Mouse (Mus musculus): Measurements from ENCODE around the gene Col6a3. TPM values are rescaled to one million over a fixed set of nuclear protein-coding genes. Genes with fewer than 3 reads are reported as not detected.

Gene Col6a3
- polyA plus RNA-seq, 1 experiment from 2014 or later, result 6.9 TPM

DNA sequence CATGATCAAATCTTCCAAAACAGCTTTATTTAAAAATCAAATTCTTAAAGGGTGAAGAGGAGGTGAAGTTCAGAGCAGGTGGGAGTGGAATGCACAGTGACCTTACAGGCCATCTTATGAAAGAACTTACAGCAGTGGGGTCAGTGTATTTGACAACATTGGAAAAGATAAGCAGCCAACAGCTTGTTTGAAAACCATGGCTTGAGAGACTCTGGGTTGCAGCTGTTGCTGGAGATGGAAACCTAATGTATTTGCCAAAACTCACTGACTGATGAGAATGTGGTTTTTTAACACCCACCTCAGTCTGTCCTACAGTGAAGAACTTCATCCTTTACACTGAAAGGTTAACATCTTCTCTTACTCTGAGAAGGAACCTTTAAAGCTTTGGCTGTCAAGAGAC lies 120.4 kb downstream of the Col6a3 start:
- no peak for ATAC-seq (ENCODE audit: low FRiP score, low TSS enrichment)
- no peak overlapping the region for H3K9ac ChIP-seq (replicated peaks; ENCODE audit: low read length)
- H3K4me2 ChIP-seq (ENCODE audit: low read length), result no peak overlapping the region
- no peaks in the 10 kb centered on the region for H3K36me3 ChIP-seq (ENCODE audit: control insufficient read depth, insufficient read depth, low read length)
- no peaks in the 10 kb centered on the region for H3K9me3 ChIP-seq (ENCODE audit: control insufficient read depth, low read length)
- H3K4me1 ChIP-seq (ENCODE audit: control insufficient read depth, insufficient read depth, low read length), result no peaks in the 10 kb centered on the region
- no peak overlapping the region for H3K27ac ChIP-seq (replicated peaks; ENCODE audit: low read depth, low read length)
- no peaks in the 10 kb centered on the region for H3K27me3 ChIP-seq (ENCODE audit: control insufficient read depth, insufficient read depth, low read length)
- H3K4me3 ChIP-seq (replicated peaks; ENCODE audit: low read depth, low read length), result no peak overlapping the region
- DNase-seq, result no peak

DNA sequence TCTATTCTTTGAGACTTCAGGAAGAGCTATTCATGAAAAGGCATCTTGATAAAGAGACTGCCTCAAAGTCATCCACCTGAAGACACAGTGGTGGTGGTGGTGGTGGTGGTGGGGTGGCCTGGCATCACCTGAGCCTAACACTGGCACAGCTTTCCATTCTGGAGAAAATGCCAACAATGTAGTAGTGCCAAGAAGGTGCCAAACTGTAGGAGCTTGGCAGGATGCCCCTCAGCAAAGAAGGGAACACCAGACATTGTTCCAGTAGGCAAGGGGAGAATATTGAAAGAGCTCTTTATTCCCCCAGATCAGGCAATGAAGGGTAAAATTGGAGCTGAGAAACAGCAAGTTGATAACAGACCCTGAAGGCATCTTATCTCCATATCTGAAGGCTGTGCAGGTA lies 121.8 kb downstream of the Col6a3 start:
- DNase-seq (no peak), ATAC-seq (ENCODE audit: low FRiP score, low TSS enrichment) (no peak)
- H3K27ac ChIP-seq (replicated peaks; ENCODE audit: low read depth, low read length), result no peak overlapping the region

DNA sequence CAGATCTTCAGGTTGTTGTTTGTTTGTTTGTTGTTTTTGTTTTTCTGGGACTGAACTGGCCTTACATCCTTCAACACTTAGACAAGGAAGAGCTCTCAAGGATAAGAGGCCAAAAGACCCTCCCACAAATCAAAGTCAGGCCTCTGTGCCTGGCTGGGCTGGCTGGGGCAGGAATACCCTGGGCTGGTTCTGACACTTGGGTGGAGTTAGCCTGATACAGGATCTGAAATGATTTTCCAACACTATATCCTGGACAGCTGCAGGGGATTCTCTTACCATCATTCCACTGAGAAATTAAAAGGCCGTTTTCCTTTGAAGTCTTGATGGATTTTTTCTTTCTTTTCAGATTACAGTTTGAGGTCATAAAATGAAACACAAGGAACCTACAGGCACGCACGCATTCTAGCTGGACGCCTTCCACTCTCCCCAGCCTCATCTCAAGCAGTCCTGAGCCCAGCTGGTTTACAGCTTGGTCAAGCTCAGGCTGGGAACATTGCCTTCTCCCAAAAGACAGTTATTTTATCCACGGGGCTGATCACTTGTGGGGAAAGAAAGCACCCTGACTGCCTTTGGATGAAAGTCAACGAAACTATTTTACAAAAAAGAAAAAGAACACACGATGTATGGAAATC lies 123.0 kb downstream of the Col6a3 start:
- Histone ChIP-seq H3K4me1 (ENCODE audit: control insufficient read depth, insufficient read depth, low read length) (no peaks in the 10 kb centered on the region), H3K27ac (replicated peaks; ENCODE audit: low read depth, low read length) (no peak overlapping the region), H3K36me3 (ENCODE audit: control insufficient read depth, insufficient read depth, low read length) (no peaks in the 10 kb centered on the region), H3K27me3 (ENCODE audit: control insufficient read depth, insufficient read depth, low read length) (no peaks in the 10 kb centered on the region), H3K9ac (replicated peaks; ENCODE audit: low read length) (no peak overlapping the region), H3K9me3 (ENCODE audit: control insufficient read depth, low read length) (no peaks in the 10 kb centered on the region), H3K4me3 (replicated peaks; ENCODE audit: low read depth, low read length) (no peak overlapping the region), H3K4me2 (ENCODE audit: low read length) (no peak overlapping the region)
- ATAC-seq (ENCODE audit: low FRiP score, low TSS enrichment) (no peak), DNase-seq (no peak)
- 75% methylated on average over 7 of the region's 7 CpGs for WGBS

More for the DNA sequence above, 121.8 kb downstream of the Col6a3 start:
- Histone ChIP-seq H3K4me1 (ENCODE audit: control insufficient read depth, insufficient read depth, low read length) (no peaks in the 10 kb centered on the region), H3K9me3 (ENCODE audit: control insufficient read depth, low read length) (no peaks in the 10 kb centered on the region), H3K4me3 (replicated peaks; ENCODE audit: low read depth, low read length) (no peak overlapping the region), H3K36me3 (ENCODE audit: control insufficient read depth, insufficient read depth, low read length) (no peaks in the 10 kb centered on the region), H3K9ac (replicated peaks; ENCODE audit: low read length) (no peak overlapping the region), H3K4me2 (ENCODE audit: low read length) (no peak overlapping the region), H3K27me3 (ENCODE audit: control insufficient read depth, insufficient read depth, low read length) (no peaks in the 10 kb centered on the region)

DNA sequence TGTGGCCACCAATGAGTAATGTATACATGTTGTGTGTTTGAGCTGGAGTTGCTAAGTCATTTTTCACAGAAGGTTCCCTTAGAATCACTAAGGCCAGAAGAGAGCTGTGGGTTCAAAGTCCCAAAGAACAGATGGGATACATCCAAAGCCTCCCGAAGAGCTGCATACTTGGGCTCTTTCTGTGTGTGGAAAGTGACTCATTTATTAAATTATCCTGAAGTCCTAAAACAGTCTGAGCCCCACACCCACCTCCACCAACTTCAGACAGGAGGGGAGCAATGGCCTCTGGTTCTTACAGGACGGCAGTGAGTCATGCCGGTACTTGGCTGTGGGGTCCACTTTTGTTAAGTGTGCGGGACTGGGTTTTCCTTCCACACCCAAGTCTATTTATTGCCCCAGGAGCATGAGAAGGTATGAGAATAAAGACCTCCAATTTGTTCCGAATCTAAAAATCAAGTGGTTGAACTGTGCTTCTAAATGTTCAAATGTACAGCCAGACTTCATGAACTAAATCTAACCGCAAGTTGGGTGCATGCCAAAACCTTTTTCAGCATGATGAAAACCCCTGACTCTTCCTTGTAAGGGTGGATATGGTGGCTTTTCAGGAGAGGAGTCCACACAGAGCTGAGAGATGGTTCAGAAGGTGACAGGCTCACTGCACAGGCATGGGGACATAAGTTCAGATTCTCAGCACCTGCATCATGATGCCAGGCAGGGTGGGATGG lies 124.8 kb downstream of the Col6a3 start:
- no peak overlapping the region for H3K4me3 ChIP-seq (replicated peaks; ENCODE audit: low read depth, low read length)
- WGBS, result 91% methylated on average over 6 of the region's 6 CpGs
- ATAC-seq (ENCODE audit: low FRiP score, low TSS enrichment), result no peak
- no peaks in the 10 kb centered on the region for H3K36me3 ChIP-seq (ENCODE audit: control insufficient read depth, insufficient read depth, low read length)
- H3K4me1 ChIP-seq (ENCODE audit: control insufficient read depth, insufficient read depth, low read length), result no peaks in the 10 kb centered on the region
- no peaks in the 10 kb centered on the region for H3K9me3 ChIP-seq (ENCODE audit: control insufficient read depth, low read length)
- H3K4me2 ChIP-seq (ENCODE audit: low read length), result no peak overlapping the region
- H3K27ac ChIP-seq (replicated peaks; ENCODE audit: low read depth, low read length), result no peak overlapping the region
- no peak overlapping the region for H3K9ac ChIP-seq (replicated peaks; ENCODE audit: low read length)
- no peak for DNase-seq
- no peaks in the 10 kb centered on the region for H3K27me3 ChIP-seq (ENCODE audit: control insufficient read depth, insufficient read depth, low read length)

DNA sequence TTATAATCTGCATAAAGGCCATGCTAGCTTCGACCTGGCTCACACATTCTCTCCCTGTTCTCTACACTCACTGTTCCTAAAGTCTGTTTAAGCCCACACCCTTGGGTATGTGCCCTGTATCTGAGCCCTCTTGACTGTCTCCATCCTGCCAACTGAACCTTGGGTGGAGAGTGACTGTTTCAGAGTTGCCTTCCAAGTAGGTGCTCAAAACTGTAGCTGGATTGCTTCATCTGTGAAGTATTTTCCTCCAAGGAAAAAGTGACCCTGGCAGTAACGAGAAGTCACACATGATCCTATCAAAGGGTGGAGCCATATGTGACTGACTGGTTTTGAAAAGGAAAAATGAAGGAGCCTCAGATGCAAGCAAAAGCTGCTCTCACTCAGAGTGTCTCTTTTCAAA lies 127.5 kb downstream of the Col6a3 start:
- no peak overlapping the region for H3K9ac ChIP-seq (replicated peaks; ENCODE audit: low read length)
- no peaks in the 10 kb centered on the region for H3K4me1 ChIP-seq (ENCODE audit: control insufficient read depth, insufficient read depth, low read length)
- H3K27me3 ChIP-seq (ENCODE audit: control insufficient read depth, insufficient read depth, low read length), result no peaks in the 10 kb centered on the region
- H3K36me3 ChIP-seq (ENCODE audit: control insufficient read depth, insufficient read depth, low read length), result no peaks in the 10 kb centered on the region
- no peak overlapping the region for H3K4me2 ChIP-seq (ENCODE audit: low read length)
- no peak overlapping the region for H3K4me3 ChIP-seq (replicated peaks; ENCODE audit: low read depth, low read length)
- 64% methylated on average over 2 of the region's 2 CpGs for WGBS
- no peak for DNase-seq
- H3K27ac ChIP-seq (replicated peaks; ENCODE audit: low read depth, low read length), result no peak overlapping the region
- no peaks in the 10 kb centered on the region for H3K9me3 ChIP-seq (ENCODE audit: control insufficient read depth, low read length)
- no peak for ATAC-seq (ENCODE audit: low FRiP score, low TSS enrichment)

Other genes with a start within 250 kb of the Col6a3 start
- gene Cops8, start 241.0 kb downstream of the Col6a3 start, polyA plus RNA-seq (2014; fragmentation: Nextera tagmentation; extraction: Ambion mirVana), result 155 and 178 TPM in 2 replicates
- 0.12 and 0.42 TPM in 2 replicates for gene Mlph, start 71.1 kb upstream of the Col6a3 start, polyA plus RNA-seq (2014; fragmentation: Nextera tagmentation; extraction: Ambion mirVana)
- gene Prlh, start 109.1 kb upstream of the Col6a3 start, polyA plus RNA-seq (2014; fragmentation: Nextera tagmentation; extraction: Ambion mirVana), result not detected in 2 replicates
- gene Rab17, start 125.7 kb upstream of the Col6a3 start, polyA plus RNA-seq (2014; fragmentation: Nextera tagmentation; extraction: Ambion mirVana), result 0.30 TPM in 1 of 2 replicates, not detected in the other
- 30.1 and 32.1 TPM in 2 replicates for gene Lrrfip1, start 154.8 kb upstream of the Col6a3 start, polyA plus RNA-seq (2014; fragmentation: Nextera tagmentation; extraction: Ambion mirVana)